In genomic region chr3:17785106-17786022, GRCm38 (mm10) we compare ENCODE assay signal across 7 mouse cellular contexts.
DNase-seq lines count a peak whose midpoint lies in the region; ATAC-seq and TF ChIP-seq lines count a peak whose summit lies in the region.

No protein-coding gene starts in this region.

- WGBS in embryonic facial prominence, embryonic 15.5 days = 7% methylated on average over 21 of the region's 21 CpGs
- 9% methylated on average over 21 of the region's 21 CpGs for WGBS in liver, embryonic 12.5 days (ENCODE audit: insufficient replicate concordance)
- 9% methylated on average over 21 of the region's 21 CpGs for WGBS in stomach, postnatal 0 days
- 8% methylated on average over 21 of the region's 21 CpGs for WGBS in kidney, adult 2 months

- peaks cover 14% of the 10 kb centered on the region for H3K9me3 ChIP-seq in megakaryocyte, embryonic 14.5 days
- H3K9me3 ChIP-seq in embryonic facial prominence, embryonic 15.5 days (replicated peaks) = no peaks in the 10 kb centered on the region
- H3K9me3 ChIP-seq in liver, embryonic 12.5 days (replicated peaks) = no peaks in the 10 kb centered on the region
- H3K9me3 ChIP-seq in stomach, postnatal 0 days (ENCODE audit: control insufficient read depth, low read length) = no peaks in the 10 kb centered on the region

- peak overlapping the region; percentile 73 for H3K4me3 ChIP-seq in megakaryocyte, embryonic 14.5 days (replicated peaks)
- H3K4me3 ChIP-seq in embryonic facial prominence, embryonic 15.5 days (replicated peaks) = peak overlapping the region; percentile 38
- peak overlapping the region; percentile 30 for H3K4me3 ChIP-seq in liver, embryonic 12.5 days
- H3K4me3 ChIP-seq in stomach, postnatal 0 days (ENCODE audit: low read depth, low read length) = peak overlapping the region; percentile 35
- no peak overlapping the region for H3K4me3 ChIP-seq in kidney, adult 2 months (ENCODE audit: insufficient read depth, low read depth, low read length)

- H3K27ac ChIP-seq in embryonic facial prominence, embryonic 15.5 days (replicated peaks) = no peak overlapping the region
- H3K27ac ChIP-seq in liver, embryonic 12.5 days = no peak overlapping the region
- H3K27ac ChIP-seq in stomach, postnatal 0 days (replicated peaks) = no peak overlapping the region
- no peak overlapping the region for H3K27ac ChIP-seq in kidney, adult 2 months (ENCODE audit: insufficient read depth, low read depth, low read length)

- peaks cover 51% of the 10 kb centered on the region for H3K27me3 ChIP-seq in megakaryocyte, embryonic 14.5 days (replicated peaks)
- H3K27me3 ChIP-seq in embryonic facial prominence, embryonic 15.5 days = peaks cover 54% of the 10 kb centered on the region
- peaks cover 59% of the 10 kb centered on the region for H3K27me3 ChIP-seq in liver, embryonic 12.5 days (replicated peaks)
- peaks cover 10% of the 10 kb centered on the region; the same call in 1 of the 2 replicates for H3K27me3 ChIP-seq in stomach, postnatal 0 days (ENCODE audit: control insufficient read depth, insufficient read depth, low read length)
- peaks cover 2% of the 10 kb centered on the region; the same call in 1 of the 2 replicates for H3K27me3 ChIP-seq in kidney, adult 2 months (replicated peaks; ENCODE audit: control insufficient read depth, insufficient read depth, low read length)

- no peaks in the 10 kb centered on the region for H3K36me3 ChIP-seq in megakaryocyte, embryonic 14.5 days (replicated peaks; ENCODE audit: low read length)
- no peaks in the 10 kb centered on the region for H3K36me3 ChIP-seq in embryonic facial prominence, embryonic 15.5 days
- no peaks in the 10 kb centered on the region for H3K36me3 ChIP-seq in liver, embryonic 12.5 days
- no peaks in the 10 kb centered on the region for H3K36me3 ChIP-seq in stomach, postnatal 0 days (ENCODE audit: control insufficient read depth, insufficient read depth, low read length)
- H3K36me3 ChIP-seq in kidney, adult 2 months (ENCODE audit: control insufficient read depth, insufficient read depth, low read length) = no peaks in the 10 kb centered on the region

- no peak for TF ChIP-seq POLR2A in kidney, adult 2 months (IDR thresholded peaks at IDR 0.05; ENCODE audit: low read depth, low read length)

- DNase-seq in stomach, postnatal 0 days (ENCODE audit: low spot score) = no peak
- no peak for DNase-seq in kidney, adult 2 months
- no peak for DNase-seq in thymus, postnatal 14 days

- H3K9ac ChIP-seq in embryonic facial prominence, embryonic 15.5 days = no peak overlapping the region
- no peak overlapping the region for H3K9ac ChIP-seq in liver, embryonic 12.5 days
- no peak overlapping the region for H3K9ac ChIP-seq in stomach, postnatal 0 days (ENCODE audit: low read length)

- H3K4me1 ChIP-seq in megakaryocyte, embryonic 14.5 days = peaks cover 15% of the 10 kb centered on the region
- H3K4me1 ChIP-seq in embryonic facial prominence, embryonic 15.5 days = peaks cover 14% of the 10 kb centered on the region
- H3K4me1 ChIP-seq in liver, embryonic 12.5 days = peaks cover 11% of the 10 kb centered on the region
- peaks cover 6% of the 10 kb centered on the region for H3K4me1 ChIP-seq in stomach, postnatal 0 days (replicated peaks; ENCODE audit: control insufficient read depth, insufficient read depth)
- H3K4me1 ChIP-seq in kidney, adult 2 months (ENCODE audit: control insufficient read depth, insufficient read depth, low read length) = no peaks in the 10 kb centered on the region; the same call in 1 of the 2 replicates

- peak overlapping the region; percentile 72 for H3K4me2 ChIP-seq in embryonic facial prominence, embryonic 15.5 days (replicated peaks)
- H3K4me2 ChIP-seq in liver, embryonic 12.5 days = peak overlapping the region; percentile 62
- H3K4me2 ChIP-seq in stomach, postnatal 0 days (replicated peaks; ENCODE audit: low read depth) = peak overlapping the region; percentile 61

- TF ChIP-seq CTCF in stomach, postnatal 0 days (IDR thresholded peaks at IDR 0.05; ENCODE audit: low read depth) = no peak
- TF ChIP-seq CTCF in kidney, adult 2 months (conservative IDR thresholded peaks at IDR 0.05; ENCODE audit: insufficient read depth, insufficient read length, low read depth, low read length) = no peak

- no peak for TF ChIP-seq EP300 in stomach, postnatal 0 days (optimal IDR thresholded peaks at IDR 0.05)

- ATAC-seq in megakaryocyte, adult 5-6 weeks (ENCODE audit: poor library complexity, severe bottlenecking) = no peak
- no peak for ATAC-seq in embryonic facial prominence, embryonic 15.5 days (ENCODE audit: insufficient number of reproducible peaks, low FRiP score, low TSS enrichment, low read depth)
- no peak for ATAC-seq in liver, embryonic 12.5 days
- ATAC-seq in stomach, postnatal 0 days (ENCODE audit: low FRiP score, low TSS enrichment) = no peak
